Mouse (Mus musculus) stomach, postnatal 0 days (tissue): ENCODE measurements around the gene Dnal4.

ENCODE experiments used
- CTCF ChIP-seq: IDR thresholded peaks from 2 replicates; pipeline ENCODE4 v1.5.1; 2016; ENCODE audit warnings: antibody characterized with exemption, low read depth, mild to moderate bottlenecking, moderate library complexity
- EP300 ChIP-seq: optimal IDR thresholded peaks from 2 replicates; pipeline ENCODE3; 2016; ENCODE audit warnings: antibody characterized with exemption

DNA sequence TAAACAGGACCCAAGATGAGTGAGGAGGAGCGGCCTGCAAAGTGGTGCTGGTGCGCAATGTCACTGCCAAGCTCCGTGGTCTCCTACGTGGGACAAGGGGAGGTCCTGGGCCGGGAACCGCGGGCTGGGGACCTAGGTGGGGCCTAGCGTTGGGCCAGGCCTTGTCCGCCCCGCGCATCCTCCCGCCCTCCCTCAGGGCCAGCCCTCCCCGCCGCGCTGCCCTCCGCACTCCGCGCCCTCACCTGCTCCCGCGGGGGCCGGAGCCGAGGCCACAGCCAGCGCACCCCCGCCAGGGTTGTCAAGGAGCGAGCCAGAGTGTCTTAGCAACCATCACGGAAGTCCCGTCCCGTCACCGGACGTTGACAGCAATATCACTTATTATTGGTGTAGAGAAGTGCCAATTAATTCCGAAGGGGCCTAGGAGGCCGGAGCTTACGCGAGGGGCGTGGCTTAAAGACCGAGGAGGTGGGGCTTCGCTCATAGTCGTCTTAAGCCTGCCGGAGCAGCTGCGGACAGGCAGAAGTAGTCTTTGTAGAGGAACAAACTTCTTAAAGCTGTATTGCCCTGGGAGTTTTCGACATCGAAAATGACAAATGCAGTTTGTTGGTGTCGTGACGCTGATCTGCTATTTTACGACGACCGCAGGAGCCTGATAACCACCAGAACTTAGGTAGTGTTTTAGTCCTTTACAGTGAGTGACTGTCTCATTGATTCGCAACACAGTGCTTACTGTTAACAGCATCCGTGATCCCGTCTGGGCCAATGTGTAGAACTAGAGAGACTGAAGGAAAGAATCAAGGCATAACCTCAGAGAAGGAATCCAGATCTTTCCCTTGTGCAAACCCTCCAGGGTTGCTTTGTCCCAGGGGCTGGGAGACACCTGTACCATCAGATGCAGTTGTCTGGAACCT is 3.3 kb downstream of the Dnal4 start:
- TF ChIP-seq CTCF (no peak), EP300 (no peak)
